ENCODE assay signal across 7 mouse cellular contexts in the genomic region with DNA sequence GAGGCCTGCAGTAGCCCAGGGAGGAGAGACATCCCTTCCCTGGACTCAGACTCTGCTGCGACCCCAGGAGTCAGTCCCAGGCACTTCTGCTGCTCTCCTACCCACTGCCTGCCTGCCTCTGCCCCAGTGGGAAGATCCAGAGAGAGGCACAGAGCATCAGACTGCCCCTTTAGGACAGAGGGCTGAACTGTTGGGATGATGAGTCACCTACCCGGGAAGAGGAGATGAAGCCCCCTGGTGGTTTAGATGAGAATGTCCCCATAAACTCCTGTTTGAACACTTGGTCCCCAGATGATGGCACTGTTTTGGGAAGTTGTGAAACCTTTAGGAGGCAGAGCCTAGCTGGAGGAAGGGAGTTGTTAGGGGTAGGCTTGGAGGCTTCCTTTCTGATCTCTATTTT. TPM values are rescaled to one million over a fixed set of nuclear protein-coding genes. Genes with fewer than 3 reads are reported as not detected.
DNase-seq lines count a peak whose midpoint lies in the region; ATAC-seq and TF ChIP-seq lines count a peak whose summit lies in the region.

No protein-coding gene starts in this region.

- no peak for ATAC-seq in kidney, embryonic 15.5 days (replicated peaks; ENCODE audit: low FRiP score)
- ATAC-seq in G1E (ENCODE audit: extremely low read depth, insufficient number of reproducible peaks, low FRiP score, poor library complexity, severe bottlenecking), result no peak

- no peak for TF ChIP-seq POLR2A in liver, adult 2 months (IDR thresholded peaks at IDR 0.05; ENCODE audit: extremely low read depth, insufficient read depth, low read length)

- DNase-seq in kidney, postnatal 14 days, result peak; percentile 50
- DNase-seq in G1E (ENCODE audit: low spot score), result peak; percentile 61
- peak; percentile 32 for DNase-seq in c-Kit-negative CD71-positive TER-119-positive erythroid progenitor cells, embryonic 14.5 days (ENCODE audit: low read depth, low spot score)
- peak; percentile 45 for DNase-seq in liver, adult 2 months (ENCODE audit: extremely low read depth, low read depth, low spot score)
- peak; percentile 83 for DNase-seq in retina, embryonic 14.5 days (ENCODE audit: low spot score)
- no peak for DNase-seq in frontal cortex, postnatal 10 days (ENCODE audit: low spot score in 2 of 2)

- H3K9ac ChIP-seq in kidney, embryonic 15.5 days, result no peak overlapping the region
- H3K9ac ChIP-seq in liver, adult 2 months (ENCODE audit: low read depth, low read length), result no peak overlapping the region

- no peaks in the 10 kb centered on the region for H3K79me2 ChIP-seq in liver, adult 2 months (ENCODE audit: control insufficient read depth, insufficient read depth, low read length)

- H3K4me1 ChIP-seq in kidney, embryonic 15.5 days, result 0 out of 2 replicates have a peak, but pooled peaks cover 6% of the 10 kb centered on the region
- peaks cover 3% of the 10 kb centered on the region; the same call in 1 of the 2 replicates for H3K4me1 ChIP-seq in G1E (ENCODE audit: insufficient read depth, low read depth, low read length)
- H3K4me1 ChIP-seq in liver, adult 2 months (ENCODE audit: control insufficient read depth, insufficient read depth, low read length), result no peaks in the 10 kb centered on the region

- H3K27ac ChIP-seq in kidney, embryonic 15.5 days, result no peak overlapping the region
- H3K27ac ChIP-seq in liver, adult 2 months (replicated peaks; ENCODE audit: insufficient read depth, low read depth, low read length), result no peak overlapping the region

- H3K36me3 ChIP-seq in kidney, embryonic 15.5 days, result peaks cover 21% of the 10 kb centered on the region
- no peaks in the 10 kb centered on the region for H3K36me3 ChIP-seq in G1E (replicated peaks)
- no peaks in the 10 kb centered on the region for H3K36me3 ChIP-seq in liver, adult 2 months (ENCODE audit: control insufficient read depth, insufficient read depth, low read length)

- 17% methylated on average over 2 of the region's 2 CpGs for WGBS in kidney, embryonic 15.5 days
- WGBS in liver, adult 2 months, result 18% methylated on average over 2 of the region's 2 CpGs

- H3K9me3 ChIP-seq in kidney, embryonic 15.5 days (replicated peaks), result 0 out of 2 replicates have a peak, but pooled peaks cover 3% of the 10 kb centered on the region
- peaks cover 3% of the 10 kb centered on the region for H3K9me3 ChIP-seq in G1E (replicated peaks)

- H3K4me2 ChIP-seq in kidney, embryonic 15.5 days, result no peak overlapping the region

- H3K4me3 ChIP-seq in kidney, embryonic 15.5 days (replicated peaks), result no peak overlapping the region
- no peak overlapping the region for H3K4me3 ChIP-seq in G1E (ENCODE audit: low read depth, low read length)
- no peak overlapping the region for H3K4me3 ChIP-seq in liver, adult 2 months (ENCODE audit: insufficient read depth, low read depth, low read length)

- peak; percentile 28; the same call in 1 of the 2 replicates for TF ChIP-seq CTCF in G1E (IDR thresholded peaks at IDR 0.05; ENCODE audit: low read depth, low read length)
- peak; percentile 31; the same call in 1 of the 2 replicates for TF ChIP-seq CTCF in liver, adult 2 months (IDR thresholded peaks at IDR 0.05; ENCODE audit: low read depth, low read length)

- no peaks in the 10 kb centered on the region for H3K27me3 ChIP-seq in kidney, embryonic 15.5 days
- peaks cover 73% of the 10 kb centered on the region for H3K27me3 ChIP-seq in G1E (ENCODE audit: insufficient read depth, low read length)
- H3K27me3 ChIP-seq in liver, adult 2 months (ENCODE audit: control insufficient read depth, insufficient read depth, low read length), result no peaks in the 10 kb centered on the region

RNA-seq across cellular contexts. Expression of a gene that starts 13.9 kb away (rescaled TPM):
- 43.2 and 55.0 TPM in 2 replicates for polyA plus RNA-seq in kidney, embryonic 15.5 days (2015; fragmentation: Nextera tagmentation; extraction: Ambion mirVana)
- total RNA-seq in G1E (2014; fragmentation: Nextera tagmentation) (not detected in 2 replicates), G1E (2017) (0.27 TPM in 1 of 2 replicates, not detected in the other)
- polyA plus RNA-seq in G1E (2012), result 0.19 TPM in 1 of 2 replicates, not detected in the other
- 0.46 and 0.60 TPM in 2 replicates for total RNA-seq in liver, adult 2 months (2014; rRNA removed)
- polyA plus RNA-seq in liver, adult 2 months (2012; rRNA removed), result 0.89 and 2.0 TPM in 2 replicates

RNA-seq across cellular contexts. Expression of a gene that starts 19.1 kb away (rescaled TPM):
- polyA plus RNA-seq in kidney, embryonic 15.5 days (2015; fragmentation: Nextera tagmentation; extraction: Ambion mirVana), result 32.4 and 35.4 TPM in 2 replicates
- total RNA-seq in G1E (2014; fragmentation: Nextera tagmentation) (9.6 and 17.5 TPM in 2 replicates), G1E (2017) (40.3 and 50.3 TPM in 2 replicates)
- polyA plus RNA-seq in G1E (2012), result 18.0 and 22.2 TPM in 2 replicates
- total RNA-seq in liver, adult 2 months (2014; rRNA removed), result 28.2 and 28.3 TPM in 2 replicates
- 54.7 and 60.0 TPM in 2 replicates for polyA plus RNA-seq in liver, adult 2 months (2012; rRNA removed)

RNA-seq across cellular contexts. Expression of a gene that starts 37.7 kb away (rescaled TPM):
- 145 and 158 TPM in 2 replicates for polyA plus RNA-seq in kidney, embryonic 15.5 days (2015; fragmentation: Nextera tagmentation; extraction: Ambion mirVana)
- total RNA-seq in G1E (2014; fragmentation: Nextera tagmentation), result 146 and 149 TPM in 2 replicates
- total RNA-seq in G1E (2017), result 171 and 181 TPM in 2 replicates
- polyA plus RNA-seq in G1E (2012), result 1,259 and 1,797 TPM in 2 replicates
- total RNA-seq in liver, adult 2 months (2014; rRNA removed), result 3.3 and 5.5 TPM in 2 replicates
- 2.4 and 3.1 TPM in 2 replicates for polyA plus RNA-seq in liver, adult 2 months (2012; rRNA removed)

RNA-seq across cellular contexts. Expression of a gene that starts 41.1 kb away (rescaled TPM):
- polyA plus RNA-seq in kidney, embryonic 15.5 days (2015; fragmentation: Nextera tagmentation; extraction: Ambion mirVana), result 68.3 and 75.1 TPM in 2 replicates
- total RNA-seq in G1E (2014; fragmentation: Nextera tagmentation), result 28.8 and 30.5 TPM in 2 replicates
- total RNA-seq in G1E (2017), result 25.9 and 33.6 TPM in 2 replicates
- 70.6 and 76.8 TPM in 2 replicates for polyA plus RNA-seq in G1E (2012)
- total RNA-seq in liver, adult 2 months (2014; rRNA removed), result 15.8 and 18.3 TPM in 2 replicates
- 60.2 and 76.3 TPM in 2 replicates for polyA plus RNA-seq in liver, adult 2 months (2012; rRNA removed)

Comparison
In these comparisons a context has a peak if more than half of its experiments do, and no peak if none do; other contexts are left out.
1. DNase-seq: peak in kidney, postnatal 14 days (single experiment), G1E (single experiment), c-Kit-negative CD71-positive TER-119-positive erythroid progenitor cells, embryonic 14.5 days (single experiment), liver, adult 2 months (single experiment) and retina, embryonic 14.5 days (single experiment); none in frontal cortex, postnatal 10 days (0 of 2).
2. RNA of a gene that starts 13.9 kb away (polyA plus RNA-seq): 43.2 to 55.0 TPM in kidney, embryonic 15.5 days; 0.89 to 2.0 TPM in liver, adult 2 months and 0.19 TPM in G1E; every median in the first group is over 10 times any median in the second.
3. RNA of a gene that starts 37.7 kb away (polyA plus RNA-seq): 1,259 to 1,797 TPM in G1E and 145 to 158 TPM in kidney, embryonic 15.5 days; 2.4 to 3.1 TPM in liver, adult 2 months; every median in the first group is over 10 times any median in the second.